Mouse (Mus musculus) bone marrow, adult 2 months (tissue): ENCODE data around the gene Best3.

ENCODE experiments used
- CTCF ChIP-seq: fragments of 200-500 bp; IDR thresholded peaks from 2 replicates; pipeline ENCODE4 v1.5.1; 2011; ENCODE audit warnings: low read length, control low read depth; ENCODE audit not compliant: control insufficient read depth, insufficient read depth
- POLR2A ChIP-seq: fragments of 200-500 bp; IDR thresholded peaks from 2 replicates; pipeline ENCODE4 v1.6.1; 2011; ENCODE audit warnings: low read depth, mild to moderate bottlenecking, control low read depth, low read length, borderline replicate concordance; ENCODE audit not compliant: control insufficient read depth

- no peak for TF ChIP-seq CTCF
- TF ChIP-seq POLR2A, result no peak
Measured at GRCm38 (mm10) chr10:116949111-116950008, 36.8 kb upstream of the Best3 start.
